Mouse (Mus musculus): ENCODE measurements around the gene 4930402H24Rik. TPM values are rescaled to one million over a fixed set of nuclear protein-coding genes. Genes with fewer than 3 reads are reported as not detected.

The 4930402H24Rik gene
- polyA plus RNA-seq, 1 experiment: 12.1 TPM

- Histone ChIP-seq H3K27me3 (ENCODE audit: control insufficient read depth, insufficient read depth, low read length) (no peaks in the 10 kb centered on the region), H3K4me1 (ENCODE audit: control insufficient read depth, insufficient read depth, insufficient read length) (peaks cover 11% of the 10 kb centered on the region; the same call in 1 of the 2 replicates), H3K27ac (ENCODE audit: insufficient read depth, low read length) (peak within 1 kb of the TSS; percentile 98), H3K36me3 (ENCODE audit: control insufficient read depth, insufficient read depth, low read length) (peaks cover 12% of the 10 kb centered on the region), H3K4me3 (ENCODE audit: extremely low read depth, insufficient read depth, insufficient read length) (peak within 1 kb of the TSS; percentile 76)
- DNase-seq (ENCODE audit: low read depth in 1 of 2, low spot score in 2 of 2): peak; percentile 79 to 90
- under 1% methylated on average over 40 of the region's 40 CpGs for WGBS
- TF ChIP-seq POLR2A (IDR thresholded peaks at IDR 0.05; ENCODE audit: low read depth, low read length): peak; percentile 77
- TF ChIP-seq CTCF (IDR thresholded peaks at IDR 0.05; ENCODE audit: extremely low read depth, insufficient read depth, insufficient read length, insufficient replicate concordance): no peak
Observed at GRCm38 (mm10) chr2:130664102-130664701, 242.0 kb downstream of the 4930402H24Rik start, which contains the start of gene Ddrgk1. Gene Ddrgk1, minus strand, starts transcription at chr2:130664659.

DNA sequence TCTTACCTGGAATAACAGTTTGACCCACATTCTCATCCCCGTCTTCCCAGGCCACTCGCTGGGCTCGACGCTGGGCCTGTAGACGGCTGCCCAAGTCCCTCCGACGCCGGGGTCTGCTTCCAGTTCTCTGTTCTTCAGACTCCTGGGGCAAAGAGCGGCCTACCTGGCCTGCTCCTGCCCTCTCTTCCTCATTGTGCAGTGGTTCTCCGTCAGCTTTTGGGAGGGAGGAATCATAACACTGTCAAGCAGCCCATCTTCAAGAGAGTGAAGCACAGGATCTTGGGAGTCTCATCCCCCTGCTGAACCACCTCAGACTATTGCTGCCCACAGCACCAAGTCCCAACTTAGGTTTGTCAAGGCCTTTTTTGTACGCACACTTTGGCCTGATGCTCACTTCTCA lies 242.9 kb downstream of the 4930402H24Rik start:
- no peak for DNase-seq (ENCODE audit: low read depth in 1 of 2, low spot score in 2 of 2)
- peaks cover 18% of the 10 kb centered on the region for H3K36me3 ChIP-seq (ENCODE audit: control insufficient read depth, insufficient read depth, low read length)
- TF ChIP-seq POLR2A (IDR thresholded peaks at IDR 0.05; ENCODE audit: low read depth, low read length) (no peak), CTCF (IDR thresholded peaks at IDR 0.05; ENCODE audit: extremely low read depth, insufficient read depth, insufficient read length, insufficient replicate concordance) (no peak)
- H3K4me1 ChIP-seq (ENCODE audit: control insufficient read depth, insufficient read depth, insufficient read length): peaks cover 11% of the 10 kb centered on the region; the same call in 1 of the 2 replicates
- no peak overlapping the region for H3K4me3 ChIP-seq (ENCODE audit: extremely low read depth, insufficient read depth, insufficient read length)
- no peaks in the 10 kb centered on the region for H3K27me3 ChIP-seq (ENCODE audit: control insufficient read depth, insufficient read depth, low read length)
- H3K27ac ChIP-seq (ENCODE audit: insufficient read depth, low read length): no peak overlapping the region
- 93% methylated on average over 11 of the region's 11 CpGs for WGBS

DNA sequence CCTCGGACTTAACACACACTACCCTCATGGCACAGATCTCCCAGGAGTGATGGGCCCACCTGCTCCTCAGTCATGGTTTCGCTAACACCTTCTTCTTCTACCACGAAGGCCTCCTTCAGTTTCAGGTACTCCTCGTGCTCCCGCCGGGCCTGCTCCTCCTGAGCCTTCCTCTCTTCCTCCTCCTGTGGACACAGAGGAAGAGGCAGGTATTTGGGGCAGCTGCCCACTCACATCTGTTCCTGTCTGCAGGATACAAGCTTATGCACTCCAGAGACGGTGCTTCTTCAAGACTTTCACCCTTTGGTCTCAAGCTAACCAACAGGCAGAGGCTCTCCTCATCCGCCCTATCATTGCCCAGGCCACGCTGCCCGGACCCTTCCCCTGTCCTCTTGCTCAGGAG lies 247.7 kb downstream of the 4930402H24Rik start:
- no peaks in the 10 kb centered on the region; the same call in 1 of the 2 replicates for H3K4me1 ChIP-seq (ENCODE audit: control insufficient read depth, insufficient read depth, insufficient read length)
- no peaks in the 10 kb centered on the region for H3K27me3 ChIP-seq (ENCODE audit: control insufficient read depth, insufficient read depth, low read length)
- 93% methylated on average over 10 of the region's 10 CpGs for WGBS
- peaks cover 40% of the 10 kb centered on the region for H3K36me3 ChIP-seq (ENCODE audit: control insufficient read depth, insufficient read depth, low read length)
- no peak for DNase-seq (ENCODE audit: low read depth in 1 of 2, low spot score in 2 of 2)
- no peak for TF ChIP-seq CTCF (IDR thresholded peaks at IDR 0.05; ENCODE audit: extremely low read depth, insufficient read depth, insufficient read length, insufficient replicate concordance)
- no peak overlapping the region for H3K4me3 ChIP-seq (ENCODE audit: extremely low read depth, insufficient read depth, insufficient read length)
- no peak overlapping the region for H3K27ac ChIP-seq (ENCODE audit: insufficient read depth, low read length)

DNA sequence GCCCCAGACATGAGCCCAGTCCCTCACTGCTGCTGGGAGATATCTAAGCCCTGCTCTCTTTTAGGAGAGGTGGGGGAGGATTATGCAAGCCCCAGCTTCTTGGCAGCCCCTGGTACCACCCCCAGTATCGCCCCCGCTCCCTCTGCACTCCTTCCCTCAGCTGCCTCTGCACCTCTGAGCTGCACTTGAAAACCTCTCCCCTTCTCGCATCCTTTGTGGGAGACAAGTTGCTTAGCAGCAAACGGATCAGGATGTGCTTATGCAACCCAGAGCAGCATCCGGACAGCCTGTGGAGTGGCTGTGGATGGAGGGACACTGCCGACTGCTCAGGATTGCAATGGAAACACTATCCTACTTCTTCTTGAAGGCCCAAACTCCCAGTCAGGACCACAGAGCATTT lies 248.7 kb downstream of the 4930402H24Rik start:
- H3K4me1 ChIP-seq (ENCODE audit: control insufficient read depth, insufficient read depth, insufficient read length): no peaks in the 10 kb centered on the region
- DNase-seq (ENCODE audit: low read depth in 1 of 2, low spot score in 2 of 2): no peak
- 95% methylated on average over 6 of the region's 6 CpGs for WGBS
- H3K27ac ChIP-seq (ENCODE audit: insufficient read depth, low read length): no peak overlapping the region
- no peaks in the 10 kb centered on the region for H3K27me3 ChIP-seq (ENCODE audit: control insufficient read depth, insufficient read depth, low read length)
- H3K4me3 ChIP-seq (ENCODE audit: extremely low read depth, insufficient read depth, insufficient read length): no peak overlapping the region
- H3K36me3 ChIP-seq (ENCODE audit: control insufficient read depth, insufficient read depth, low read length): peaks cover 40% of the 10 kb centered on the region
- TF ChIP-seq POLR2A (IDR thresholded peaks at IDR 0.05; ENCODE audit: low read depth, low read length) (no peak), CTCF (IDR thresholded peaks at IDR 0.05; ENCODE audit: extremely low read depth, insufficient read depth, insufficient read length, insufficient replicate concordance) (no peak)

DNA sequence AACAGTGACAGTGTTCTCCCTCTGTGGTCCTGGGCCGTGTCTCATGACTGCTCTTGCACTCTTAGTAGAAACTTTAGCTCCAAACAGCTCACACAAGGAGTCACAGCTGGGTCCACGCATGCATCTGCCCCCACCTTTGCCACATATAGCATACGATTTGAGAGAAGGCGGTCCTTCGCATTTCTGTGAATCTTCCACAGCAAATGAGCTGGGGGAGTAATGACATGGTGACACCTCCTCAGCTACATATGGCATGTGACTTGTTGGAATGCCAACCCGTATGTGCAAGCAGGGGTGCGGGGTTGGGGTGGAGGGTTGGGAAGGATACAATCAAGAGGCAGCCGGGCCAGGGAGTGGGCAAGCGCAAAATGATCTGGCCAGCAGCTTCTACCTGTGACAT lies 249.7 kb downstream of the 4930402H24Rik start:
- 97% methylated on average over 9 of the region's 9 CpGs for WGBS
- TF ChIP-seq POLR2A (IDR thresholded peaks at IDR 0.05; ENCODE audit: low read depth, low read length): no peak
- no peak for TF ChIP-seq CTCF (IDR thresholded peaks at IDR 0.05; ENCODE audit: extremely low read depth, insufficient read depth, insufficient read length, insufficient replicate concordance)
- no peak for DNase-seq (ENCODE audit: low read depth in 1 of 2, low spot score in 2 of 2)
- no peaks in the 10 kb centered on the region for H3K27me3 ChIP-seq (ENCODE audit: control insufficient read depth, insufficient read depth, low read length)
- no peak overlapping the region for H3K4me3 ChIP-seq (ENCODE audit: extremely low read depth, insufficient read depth, insufficient read length)
- H3K27ac ChIP-seq (ENCODE audit: insufficient read depth, low read length): no peak overlapping the region
- H3K36me3 ChIP-seq (ENCODE audit: control insufficient read depth, insufficient read depth, low read length): peaks cover 36% of the 10 kb centered on the region
- no peaks in the 10 kb centered on the region for H3K4me1 ChIP-seq (ENCODE audit: control insufficient read depth, insufficient read depth, insufficient read length)

Other genes starting within 250 kb of the 4930402H24Rik start
- gene Ddrgk1, start 241.7 kb downstream of the 4930402H24Rik start, polyA plus RNA-seq (2012; rRNA removed): 50.2 and 50.4 TPM in 2 replicates
- gene Itpa, start 238.8 kb downstream of the 4930402H24Rik start, polyA plus RNA-seq (2012; rRNA removed): 12.0 and 14.3 TPM in 2 replicates
- gene Slc4a11, start 208.9 kb downstream of the 4930402H24Rik start, polyA plus RNA-seq (2012; rRNA removed): 3.7 and 4.0 TPM in 2 replicates
- 4.7 and 5.3 TPM in 2 replicates for gene Atrn, start 89 bp upstream of the 4930402H24Rik start, polyA plus RNA-seq (2012; rRNA removed)
- gene Gfra4, start 136.7 kb upstream of the 4930402H24Rik start, polyA plus RNA-seq (2012; rRNA removed): 3.2 and 4.3 TPM in 2 replicates
- 17.5 and 18.9 TPM in 2 replicates for gene Adam33, start 157.4 kb upstream of the 4930402H24Rik start, polyA plus RNA-seq (2012; rRNA removed)
- 36.1 and 42.3 TPM in 2 replicates for gene Siglec1, start 180.4 kb upstream of the 4930402H24Rik start, polyA plus RNA-seq (2012; rRNA removed)
- gene Hspa12b, start 220.9 kb upstream of the 4930402H24Rik start, polyA plus RNA-seq (2012; rRNA removed): 2.0 and 2.1 TPM in 2 replicates
- not detected in 2 replicates for gene Gm11037, start 227.1 kb upstream of the 4930402H24Rik start, polyA plus RNA-seq (2012; rRNA removed)

All from spleen, adult 2 months (tissue).